Mouse (Mus musculus) retina, adult 2 months (tissue): Measurements from ENCODE around the gene Pom121.

Experiments
- DNase-seq: peaks from one replicate; pipeline ENCODE4 v3.0.0-alpha.2; 2012; ENCODE audit warnings: low read depth, low spot score

Pom121 gene

DNA sequence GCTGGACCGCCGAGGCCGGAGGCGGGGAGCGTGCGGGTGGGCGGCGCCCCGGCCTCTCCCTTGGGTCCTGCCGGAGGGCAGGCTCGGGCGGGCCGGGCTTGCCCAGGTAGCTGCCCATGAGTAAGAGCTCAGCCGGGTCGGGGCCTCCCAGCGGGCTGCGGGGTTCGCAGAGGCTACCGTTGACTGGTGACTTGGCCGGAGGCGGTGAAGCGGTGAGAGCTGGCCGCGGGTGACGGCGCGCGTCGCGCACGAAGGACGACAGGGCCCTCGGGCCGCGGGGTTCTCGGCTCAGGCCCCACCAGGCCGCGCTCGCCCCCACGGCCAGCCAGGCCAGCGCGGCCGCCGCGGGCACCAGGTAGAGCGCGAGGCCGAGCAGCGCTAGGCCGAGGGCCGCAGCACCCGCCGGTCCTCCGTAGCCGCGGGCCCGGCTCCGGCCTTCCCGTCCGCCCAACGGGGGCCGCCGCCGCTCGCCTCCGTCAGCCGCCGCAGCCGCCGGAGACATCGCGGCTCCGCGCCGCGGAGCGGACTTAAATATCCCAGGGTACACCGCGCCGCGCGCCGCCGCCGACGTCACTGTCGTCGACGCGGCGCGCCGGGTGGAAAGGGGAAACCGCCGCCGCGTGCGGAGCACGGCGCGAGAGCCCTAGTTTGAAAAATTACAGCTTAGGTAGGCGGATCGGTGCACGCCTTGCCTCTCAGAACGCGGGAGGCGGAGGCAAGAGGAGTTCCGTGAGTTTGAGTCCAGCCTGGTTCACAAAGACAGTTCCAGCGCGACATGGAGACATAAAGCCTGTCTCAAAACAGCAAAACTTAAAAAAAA lies at the start of gene Pom121:
Gene Pom121, minus strand, starts transcription at position 543 of the 820 bp plus-strand sequence.
- peak; percentile 68 for DNase-seq

GRCm38 (mm10) chr5:135442430-135442829 lies 48.1 kb upstream of the Pom121 start:
- no peak for DNase-seq

DNA sequence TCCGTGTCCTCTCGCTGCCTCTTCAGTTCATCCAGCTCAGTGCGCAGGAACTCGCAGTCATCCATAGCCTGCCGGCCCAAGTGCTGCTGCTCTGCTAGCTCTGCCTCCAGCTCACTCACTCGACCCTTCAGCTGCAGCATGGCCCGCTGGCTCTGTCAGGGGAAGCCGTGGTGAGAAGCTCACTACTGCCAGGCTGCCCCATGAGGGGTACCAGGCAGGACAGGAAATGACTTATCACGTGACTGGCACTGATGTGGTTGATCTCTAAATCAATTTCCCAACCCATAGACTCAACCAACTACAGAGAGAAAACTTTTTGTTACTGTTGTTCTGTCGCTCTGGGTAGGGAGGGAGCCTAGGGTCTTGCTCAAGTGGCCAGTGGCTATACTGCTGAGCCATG lies 40.7 kb upstream of the Pom121 start:
- DNase-seq: no peak

GRCm38 (mm10) chr5:135433861-135434260 lies 39.5 kb upstream of the Pom121 start:
- DNase-seq: no peak

DNA sequence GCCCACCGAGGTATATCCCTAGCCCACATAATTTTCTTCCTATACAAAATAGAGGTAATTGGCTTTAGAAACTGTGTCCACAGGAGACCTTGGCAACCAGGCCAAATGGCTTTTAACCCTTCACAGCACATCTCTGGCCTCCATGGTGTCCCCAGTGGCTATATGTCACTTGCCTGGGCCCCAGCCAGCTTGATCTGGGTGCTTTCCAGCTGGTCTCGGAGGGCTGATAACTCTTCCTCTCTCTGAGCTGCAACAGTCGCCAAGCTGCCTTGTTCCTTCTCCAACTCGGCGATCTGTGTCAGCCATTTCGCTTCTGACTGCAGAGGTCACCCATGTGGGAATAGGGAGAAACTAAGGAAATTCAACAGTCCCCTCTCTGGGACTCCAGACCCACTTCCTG lies 36.8 kb upstream of the Pom121 start:
- no peak for DNase-seq

DNA sequence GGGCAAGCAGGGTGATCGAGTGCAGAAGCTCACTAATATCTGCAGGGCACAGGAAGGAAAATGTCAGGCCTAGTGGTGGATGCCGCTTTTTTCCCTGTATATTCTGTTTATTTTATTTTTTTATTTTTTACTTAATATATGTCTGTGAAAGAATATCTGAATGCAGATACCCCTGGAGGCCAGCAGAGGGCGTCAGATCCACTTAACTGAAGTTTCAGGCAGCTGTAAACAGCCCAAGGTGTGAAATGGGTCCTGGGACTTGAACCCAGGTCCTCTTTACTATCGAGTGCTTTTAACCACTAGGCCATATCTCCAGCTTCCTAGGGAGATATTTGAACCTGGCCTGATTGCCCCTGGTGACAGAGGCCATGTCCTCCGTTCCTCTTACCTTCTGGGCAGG lies 34.4 kb upstream of the Pom121 start:
- DNase-seq: no peak

- DNase-seq: no peak
Measured at GRCm38 (mm10) chr5:135410266-135410665, 15.9 kb upstream of the Pom121 start.

DNA sequence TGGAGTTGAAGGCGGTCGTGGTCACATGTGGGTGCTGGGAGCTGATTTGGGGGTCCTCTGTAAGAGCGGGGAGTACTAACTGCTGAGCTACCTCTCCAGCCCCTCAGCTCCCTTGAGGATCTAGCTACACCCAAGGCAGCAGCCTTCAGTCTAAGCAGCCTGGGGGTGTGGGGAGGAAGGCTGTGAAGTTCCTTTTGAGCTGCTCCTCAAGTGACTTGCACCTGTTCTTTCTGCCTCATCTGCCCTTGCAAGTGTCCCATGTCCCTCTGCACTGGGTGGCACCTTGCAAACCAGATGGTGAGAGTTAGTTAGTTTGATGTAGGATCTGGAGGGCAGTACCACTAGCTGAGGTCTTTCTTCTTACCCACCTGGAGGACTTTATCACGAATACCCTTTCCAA lies 13.8 kb upstream of the Pom121 start:
- no peak for DNase-seq

DNA sequence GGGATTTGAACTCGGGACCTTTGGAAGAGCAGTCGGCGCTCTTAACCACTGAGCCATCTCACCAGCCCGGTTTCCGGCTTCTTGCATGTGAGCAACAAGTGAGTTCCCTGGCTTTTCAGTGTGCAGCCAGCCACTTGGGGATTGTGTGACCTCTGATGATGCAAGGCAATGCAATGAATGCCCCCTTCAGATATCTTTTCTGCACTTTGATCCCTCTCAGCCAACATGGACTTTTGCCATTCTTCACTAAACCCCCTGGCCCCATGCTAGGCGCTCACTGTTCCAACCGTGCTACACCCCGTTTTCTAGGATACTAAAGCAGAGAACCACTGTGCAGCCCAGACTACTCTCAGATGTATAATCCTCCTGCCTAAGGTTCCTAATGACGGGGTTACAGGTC lies 11.1 kb upstream of the Pom121 start:
- DNase-seq: no peak

GRCm38 (mm10) chr5:135404623-135405022 lies 10.3 kb upstream of the Pom121 start:
- no peak for DNase-seq

DNA sequence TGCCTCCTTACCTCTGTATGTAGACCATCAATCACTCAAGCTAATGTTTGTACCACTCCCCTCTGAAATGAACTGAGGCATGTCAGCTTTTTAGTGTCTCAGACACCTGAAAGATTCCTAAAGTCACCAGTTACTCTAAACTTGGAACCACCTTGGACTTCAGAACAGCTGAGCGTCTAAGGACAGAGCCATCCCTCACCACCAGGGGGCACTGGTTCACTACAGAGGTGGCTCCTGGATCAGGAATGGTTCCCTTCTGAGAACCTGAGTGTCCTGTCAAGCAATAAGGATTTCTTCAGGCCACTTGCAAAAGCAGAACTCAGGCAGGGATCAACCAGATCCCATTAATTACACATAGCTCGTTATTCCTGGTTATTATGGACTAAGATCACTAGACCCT lies 5.9 kb upstream of the Pom121 start:
- DNase-seq: peak; percentile 54

GRCm38 (mm10) chr5:135399382-135399781 lies 5.0 kb upstream of the Pom121 start:
- no peak for DNase-seq

- DNase-seq: no peak
Measured at GRCm38 (mm10) chr5:135395826-135396225, 1.5 kb upstream of the Pom121 start.

DNA sequence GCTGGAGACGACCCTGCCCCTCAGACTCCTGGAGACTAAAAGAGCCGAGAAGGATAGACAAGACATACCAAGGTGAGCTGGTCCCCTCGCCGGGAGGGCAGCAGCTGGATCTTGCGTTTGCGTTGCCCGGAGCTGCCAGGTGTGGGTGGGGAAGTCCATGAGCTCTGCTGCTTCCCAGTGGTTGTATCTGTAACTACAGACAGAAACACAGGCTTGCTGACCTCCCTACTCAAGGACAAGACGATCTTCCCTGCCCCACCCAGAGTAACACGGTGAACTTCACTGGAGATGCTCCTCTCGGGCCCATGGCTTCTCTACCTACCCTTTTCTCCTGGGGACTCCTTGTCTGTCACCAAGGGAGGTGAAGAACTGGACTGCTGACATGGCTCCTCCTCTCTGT lies 10.6 kb downstream of the Pom121 start:
- DNase-seq: no peak

DNA sequence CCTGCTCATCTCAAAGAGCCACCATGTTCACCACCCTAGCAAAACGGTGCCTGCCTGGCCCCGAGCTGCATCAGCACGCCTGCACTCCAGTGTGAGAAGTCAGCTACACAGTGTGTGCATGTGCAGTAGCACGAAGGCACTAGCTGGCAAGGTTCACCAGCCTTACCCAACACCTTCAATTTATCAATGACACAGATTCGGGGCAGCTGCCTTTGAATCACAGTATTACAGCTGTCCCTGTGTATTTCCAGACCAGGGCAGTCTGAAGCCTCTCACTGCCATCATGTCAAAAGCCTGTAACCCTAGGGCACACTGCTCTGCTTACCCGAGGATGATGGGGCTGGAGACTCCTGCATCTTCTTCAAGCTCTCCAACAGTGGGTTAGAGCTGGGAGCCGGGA lies 11.6 kb downstream of the Pom121 start:
- no peak for DNase-seq

- no peak for DNase-seq
Measured at GRCm38 (mm10) chr5:135381356-135381925, 12.9 kb downstream of the Pom121 start.

DNA sequence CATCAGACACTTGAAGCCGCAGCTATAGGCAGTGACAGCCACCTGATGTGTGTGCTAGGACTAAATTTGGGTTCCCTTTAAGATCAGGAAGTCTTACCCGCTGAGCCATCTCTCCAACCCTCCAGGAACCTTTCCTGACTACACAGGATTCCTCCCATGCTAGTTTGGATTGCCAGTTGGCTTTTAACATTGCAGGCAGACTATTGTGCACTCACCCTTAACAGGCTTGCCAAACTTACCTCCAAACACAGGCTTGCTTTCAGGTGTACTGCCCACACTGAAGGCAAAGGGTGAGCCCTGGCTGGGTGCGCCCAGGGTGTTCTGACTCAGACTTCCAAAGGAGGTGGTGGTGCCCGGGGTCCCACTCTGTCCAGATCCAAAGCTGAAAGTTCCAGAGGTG lies 13.7 kb downstream of the Pom121 start:
- DNase-seq: no peak

DNA sequence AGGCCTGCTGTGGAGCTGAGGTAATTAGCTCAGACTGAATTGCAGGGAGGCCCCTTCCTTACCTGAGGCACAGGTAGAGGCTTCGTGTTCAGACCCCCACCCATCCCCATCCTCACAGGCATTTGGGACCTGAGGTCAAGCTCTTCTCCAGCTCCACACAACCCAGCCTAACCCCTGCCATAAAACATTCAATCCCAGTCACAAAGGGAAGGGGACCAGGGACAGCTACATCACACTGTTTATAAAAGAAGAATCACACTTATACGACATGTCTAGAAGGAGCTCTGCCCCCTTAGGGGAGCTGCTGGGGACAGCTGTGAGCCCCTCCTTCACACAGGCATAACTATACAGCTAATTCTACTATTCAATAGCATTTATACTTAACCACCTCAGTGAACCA lies 18.0 kb downstream of the Pom121 start:
- DNase-seq: no peak

DNA sequence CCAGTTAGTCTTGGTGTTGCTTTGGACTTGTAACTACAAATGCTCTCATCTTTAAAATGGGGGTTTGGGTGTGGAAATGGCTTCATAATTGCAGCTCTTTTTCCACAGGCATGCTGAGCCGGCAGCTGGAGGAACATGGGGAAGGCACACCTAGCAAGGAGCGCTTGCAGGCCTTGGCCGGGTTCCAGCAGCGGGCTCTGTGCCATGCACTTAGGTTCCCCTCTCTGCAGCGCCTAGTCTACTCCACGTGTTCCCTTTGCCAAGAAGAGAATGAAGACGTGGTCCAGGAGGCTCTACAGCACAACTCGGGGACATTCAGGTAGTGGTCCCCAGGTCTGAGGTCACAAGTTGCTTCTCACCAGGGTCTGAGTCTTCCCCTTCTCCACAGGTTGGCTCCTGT lies 19.2 kb downstream of the Pom121 start:
- DNase-seq: no peak

- DNase-seq: no peak
Measured at GRCm38 (mm10) chr5:135373601-135374000, 20.7 kb downstream of the Pom121 start.

DNA sequence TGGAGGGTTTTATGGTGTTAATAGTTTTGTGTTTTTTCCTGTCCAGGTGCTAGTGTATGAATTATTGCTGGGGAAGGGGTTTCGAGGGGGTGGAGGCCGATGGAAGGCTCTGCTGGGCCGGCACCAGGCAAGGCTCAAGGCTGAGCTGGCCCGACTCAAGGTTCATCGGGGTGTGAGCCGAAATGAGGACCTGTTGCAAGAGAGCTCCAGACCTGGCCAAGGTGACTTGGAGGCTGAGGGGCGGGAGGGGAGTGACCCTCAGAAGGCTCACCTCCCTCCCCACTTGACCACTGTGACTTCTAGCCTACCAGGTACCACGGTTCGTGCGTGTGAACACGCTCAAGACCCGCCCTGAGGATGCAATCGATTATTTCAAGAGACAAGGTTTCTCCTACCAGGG lies 23.2 kb downstream of the Pom121 start:
- DNase-seq: no peak

GRCm38 (mm10) chr5:135369787-135370654 lies 24.3 kb downstream of the Pom121 start, which contains the start of gene Nsun5:
Nsun5 (plus strand) TSS chr5:135369953.
- peak; percentile 92 for DNase-seq
